Mouse (Mus musculus) hindbrain, embryonic 14.5 days (tissue): Measurements from ENCODE around the gene Ano10. TPM values are rescaled to one million over a fixed set of nuclear protein-coding genes. Genes with fewer than 3 reads are reported as not detected.

Experiments used
- ATAC-seq: fragments of 200-750 bp; cut with Nextera tagmentation; 2 replicates; pipeline ENCODE4 v1.8.0; 2017; ENCODE audit warnings: moderate number of reproducible peaks, mild to moderate bottlenecking, moderate TSS enrichment, moderate library complexity; ENCODE audit not compliant: low FRiP score
- DNase-seq: peaks from one replicate; pipeline ENCODE4 v3.0.0-alpha.2; 2015; ENCODE audit warnings: low spot score
- H3K27ac ChIP-seq: fragments of 300-500 bp; sonication (generic); 2 replicates; pipeline ENCODE4 v1.5.1; 2014; ENCODE audit warnings: mild to moderate bottlenecking, moderate library complexity
- H3K27me3 ChIP-seq: fragments of 300-500 bp; sonication (generic); 2 replicates; pipeline ENCODE4 v1.6.1; 2014; ENCODE audit warnings: mild to moderate bottlenecking, low read length, mixed read lengths; ENCODE audit not compliant: control insufficient read depth, insufficient read depth
- H3K36me3 ChIP-seq: fragments of 300-500 bp; sonication (generic); replicated peaks from 2 replicates; pipeline ENCODE4 v1.6.1; 2014; ENCODE audit not compliant: control insufficient read depth, insufficient read depth
- H3K4me1 ChIP-seq: fragments of 300-500 bp; sonication (generic); replicated peaks from 2 replicates; pipeline ENCODE4 v1.6.1; 2014; ENCODE audit warnings: antibody characterized with exemption, low read length, mixed read lengths; ENCODE audit not compliant: control insufficient read depth, insufficient read depth
- H3K4me2 ChIP-seq: fragments of 300-500 bp; sonication (generic); replicated peaks from 2 replicates; pipeline ENCODE4 v1.6.1; 2014; ENCODE audit warnings: mild to moderate bottlenecking, moderate library complexity
- H3K4me3 ChIP-seq: fragments of 300-500 bp; sonication (generic); replicated peaks from 2 replicates; pipeline ENCODE4 v1.5.1; 2014; ENCODE audit warnings: mild to moderate bottlenecking, low read length
- H3K9ac ChIP-seq: fragments of 300-500 bp; sonication (generic); 2 replicates; pipeline ENCODE4 v1.6.1; 2014
- H3K9me3 ChIP-seq: fragments of 300-500 bp; sonication (generic); 2 replicates; pipeline ENCODE4 v1.6.1; 2016; ENCODE audit warnings: low read length; ENCODE audit not compliant: control insufficient read depth
- WGBS: fragments of 180-500 bp; shearing (Covaris S2); extraction: QIAGEN DNeasy Blood & Tissue Kit; methylation state at CpG from one replicate; pipeline ENCODE4 v1.1.7; 2014; 5-methylcytosine and 5-hydroxymethylcytosine counted together
- microRNA-seq: library from miRNA; unstranded; fragments of <30 nt; microRNA quantifications from one replicate; pipeline ENCODE4, GENCODE M21; 2016
- polyA plus RNA-seq: library from polyadenylated mRNA; unstranded; fragments of >200 nt; fragmentation: Nextera tagmentation; extraction: Ambion mirVana; gene quantifications from 2 replicates; pipeline ENCODE4 v1.2.1, GENCODE M21; 2014

Gene Ano10
- polyA plus RNA-seq, 1 experiment from 2014 or later = 43.6 TPM

- no peaks in the 10 kb centered on the region for H3K9me3 ChIP-seq
- 0 out of 2 replicates have a peak, but pooled peaks cover 2% of the 10 kb centered on the region for H3K4me1 ChIP-seq
- no peak overlapping the region for H3K27ac ChIP-seq
- no peak overlapping the region for H3K9ac ChIP-seq
- whole genome bisulfite sequencing = 86% methylated on average over 5 of the region's 8 CpGs
- no peak overlapping the region for H3K4me3 ChIP-seq
- DNase-seq (no peak), ATAC-seq (no peak)
- H3K27me3 ChIP-seq = no peaks in the 10 kb centered on the region
- H3K36me3 ChIP-seq = peaks cover under 1% of the 10 kb centered on the region; the same call in 1 of the 2 replicates
- H3K4me2 ChIP-seq = no peak overlapping the region
Observed at GRCm38 (mm10) chr9:122126790-122127189, 167.4 kb downstream of the Ano10 start.

Small RNAs within 50 kb of the gene (microRNA-seq; reads per million reads assigned to microRNA genes)
- gene Mir8106 = not detected

Other genes with a start within 250 kb of the Ano10 start
- gene Snrk, start 177.2 kb downstream of the Ano10 start, polyA plus RNA-seq = 58.5 and 65.1 TPM in 2 replicates
- gene Abhd5, start 57.2 kb upstream of the Ano10 start, polyA plus RNA-seq = 25.5 and 29.9 TPM in 2 replicates